Mouse (Mus musculus): ENCODE measurements around the gene Samd4b. TPM values are rescaled to one million over a fixed set of nuclear protein-coding genes. Genes with fewer than 3 reads are reported as not detected.

Gene Samd4b
- polyA plus RNA-seq (2012; fragmentation: generic; extraction: Trizol): 10 to 100 TPM; 14.8 to 48.1 TPM

GRCm38 (mm10) chr7:28597642-28598446, at the start of gene Samd4b, which contains the start of gene Pak4:
Gene Samd4b (minus strand): TSS chr7:28598144.
Gene Pak4 (minus strand): TSS chr7:28598185.

GRCm38 (mm10) chr7:28631073-28631472, 33.1 kb upstream of the Samd4b start, which contains the start of gene Acp7:
Gene Acp7 (minus strand): TSS chr7:28631332.

GRCm38 (mm10) chr7:28547154-28547553, 50.8 kb downstream of the Samd4b start, which contains the start of gene Nccrp1:
Gene Nccrp1 (minus strand): TSS chr7:28547254.

GRCm38 (mm10) chr7:28540526-28540925, 57.4 kb downstream of the Samd4b start, which contains the start of gene Sycn:
Gene Sycn (plus strand): TSS chr7:28540885.

GRCm38 (mm10) chr7:28522536-28522935, 75.4 kb downstream of the Samd4b start, which contains the start of gene Ifnl3:
Gene Ifnl3 (plus strand): TSS chr7:28522836.

GRCm38 (mm10) chr7:28510405-28510974, 87.5 kb downstream of the Samd4b start, which contains the start of gene Ifnl2:
Gene Ifnl2 (minus strand): TSS chr7:28510455.

GRCm38 (mm10) chr7:28451531-28452360, 146.2 kb downstream of the Samd4b start, which contains the start of gene Lrfn1:
Gene Lrfn1 (plus strand): TSS chr7:28451980.

GRCm38 (mm10) chr7:28436932-28437570, 160.9 kb downstream of the Samd4b start, which contains the start of gene Gmfg:
Gene Gmfg (plus strand): TSS chr7:28437447.

GRCm38 (mm10) chr7:28392429-28393271, 205.3 kb downstream of the Samd4b start, which contains the start of the genes Med29 and Paf1:
Gene Med29 (minus strand): TSS chr7:28392708.
Gene Paf1 (plus strand): TSS chr7:28392951.

GRCm38 (mm10) chr7:28380237-28381016, 217.5 kb downstream of the Samd4b start, which contains the start of gene Zfp36:
Gene Zfp36 (minus strand): TSS chr7:28380253.

GRCm38 (mm10) chr7:28372251-28373108, 225.5 kb downstream of the Samd4b start, which contains the start of gene Plekhg2:
Gene Plekhg2 (minus strand): TSS chr7:28372599.

GRCm38 (mm10) chr7:28350155-28350883, 247.6 kb downstream of the Samd4b start, which contains the start of gene Rps16:
Gene Rps16 (plus strand): TSS chr7:28350652.

Other genes starting within 250 kb of the Samd4b start
- over 10,000 TPM in 1 of 2 experiments, 1,000 to 10,000 TPM in 1; 5,175 to 11,723 TPM for gene Rps16, start 247.5 kb downstream of the Samd4b start, polyA plus RNA-seq (2012; fragmentation: generic; extraction: Trizol)
- 10 to 100 TPM in 1 of 2 experiments, 1 to 10 TPM in 1; 7.3 to 36.1 TPM for gene Plekhg2, start 225.5 kb downstream of the Samd4b start, polyA plus RNA-seq (2012; fragmentation: generic; extraction: Trizol)
- 10 to 100 TPM in 1 of 2 experiments, 1 to 10 TPM in 1; 3.3 to 11.2 TPM for gene Zfp36, start 217.9 kb downstream of the Samd4b start, polyA plus RNA-seq (2012; fragmentation: generic; extraction: Trizol)
- 10 to 100 TPM; 42.7 to 61.9 TPM for gene Med29, start 205.4 kb downstream of the Samd4b start, polyA plus RNA-seq (2012; fragmentation: generic; extraction: Trizol)
- 10 to 100 TPM; 14.8 to 40.0 TPM for gene Paf1, start 205.2 kb downstream of the Samd4b start, polyA plus RNA-seq (2012; fragmentation: generic; extraction: Trizol)
- under 1 TPM; 0.14 to 0.22 TPM for gene Gmfg, start 160.7 kb downstream of the Samd4b start, polyA plus RNA-seq (2012; fragmentation: generic; extraction: Trizol)
- gene Lrfn1, start 146.2 kb downstream of the Samd4b start, polyA plus RNA-seq (2012; fragmentation: generic; extraction: Trizol): under 1 TPM; 0.01 to 0.11 TPM
- not detected for gene Ifnl2, start 87.7 kb downstream of the Samd4b start, polyA plus RNA-seq (2012; fragmentation: generic; extraction: Trizol)
- not detected for gene Ifnl3, start 75.3 kb downstream of the Samd4b start, polyA plus RNA-seq (2012; fragmentation: generic; extraction: Trizol)
- gene Sycn, start 57.3 kb downstream of the Samd4b start, polyA plus RNA-seq (2012; fragmentation: generic; extraction: Trizol): not detected
- not detected for gene Nccrp1, start 50.9 kb downstream of the Samd4b start, polyA plus RNA-seq (2012; fragmentation: generic; extraction: Trizol)
- gene Pak4, start within 50 bp of the Samd4b start, polyA plus RNA-seq (2012; fragmentation: generic; extraction: Trizol): 10 to 100 TPM; 15.0 to 33.1 TPM
- gene Acp7, start 33.2 kb upstream of the Samd4b start, polyA plus RNA-seq (2012; fragmentation: generic; extraction: Trizol): not detected
- not detected for gene Fbxo27, start 94.7 kb upstream of the Samd4b start, polyA plus RNA-seq (2012; fragmentation: generic; extraction: Trizol)
- gene Fbxo17, start 118.7 kb upstream of the Samd4b start, polyA plus RNA-seq (2012; fragmentation: generic; extraction: Trizol): 1 to 10 TPM in 1 of 2 experiments, under 1 TPM in 1; 0.95 to 6.2 TPM
- gene Mrps12, start 143.7 kb upstream of the Samd4b start, polyA plus RNA-seq (2012; fragmentation: generic; extraction: Trizol): 100 to 1,000 TPM; 146 to 201 TPM
- 10 to 100 TPM; 10.5 to 14.6 TPM for gene Sars2, start 143.8 kb upstream of the Samd4b start, polyA plus RNA-seq (2012; fragmentation: generic; extraction: Trizol)
- not detected for gene Ccer2, start 158.0 kb upstream of the Samd4b start, polyA plus RNA-seq (2012; fragmentation: generic; extraction: Trizol)
- gene Sirt2, start 168.6 kb upstream of the Samd4b start, polyA plus RNA-seq (2012; fragmentation: generic; extraction: Trizol): 100 to 1,000 TPM in 1 of 2 experiments, 10 to 100 TPM in 1; 54.4 to 105 TPM
- gene Nfkbib, start 169.4 kb upstream of the Samd4b start, polyA plus RNA-seq (2012; fragmentation: generic; extraction: Trizol): 10 to 100 TPM; 35.1 to 38.9 TPM
- under 1 TPM; 0.05 to 0.70 TPM for gene Rinl, start 190.8 kb upstream of the Samd4b start, polyA plus RNA-seq (2012; fragmentation: generic; extraction: Trizol)
- gene Hnrnpl, start 210.4 kb upstream of the Samd4b start, polyA plus RNA-seq (2012; fragmentation: generic; extraction: Trizol): 100 to 1,000 TPM; 106 to 235 TPM
- 100 to 1,000 TPM in 1 of 2 experiments, 10 to 100 TPM in 1; 75.3 to 378 TPM for gene Ech1, start 227.1 kb upstream of the Samd4b start, polyA plus RNA-seq (2012; fragmentation: generic; extraction: Trizol)
- 1 to 10 TPM in 1 of 2 experiments, not detected in 1; 7.4 TPM for gene Lgals4, start 235.7 kb upstream of the Samd4b start, polyA plus RNA-seq (2012; fragmentation: generic; extraction: Trizol)